Mouse (Mus musculus) adrenal gland, postnatal 4 days (tissue): Measurements from ENCODE around the gene Ostm1. TPM values are rescaled to one million over a fixed set of nuclear protein-coding genes. Genes with fewer than 3 reads are reported as not detected.

Experiments used
- DNase-seq, 2 experiments: peaks; one replicate each; pipeline ENCODE4 v3.0.0; 2021 to 2022; ENCODE audit warnings: low spot score in 2 of 2, mixed read lengths in 2 of 2
- long read RNA-seq, 2 experiments: library from polyadenylated mRNA; stranded (forward); transcript quantifications; one replicate each; pipeline ENCODE4 v2.0.0; 2021
- total RNA-seq, 2 experiments: library from RNA; stranded (reverse); gene quantifications; 2 replicates each; pipeline ENCODE4 v1.2.3; 2021

Ostm1 gene
- 10 to 100 TPM; 24.8 to 27.3 TPM for total RNA-seq
- long read RNA-seq, experiment 1, transcript Ostm1-201 (6 exons, 3,006 nt), result major isoform, 34 of 36 reads
- long read RNA-seq, experiment 1, partial matches to known transcripts, result 1 of 36 reads
- long read RNA-seq, experiment 1, other reads (novel, unspliced or antisense), result 1 of 36 reads
- long read RNA-seq, experiment 2, transcript Ostm1-201 (6 exons, 3,006 nt), result major isoform, 48 of 54 reads
- long read RNA-seq, experiment 2, partial matches to known transcripts, result 2 of 54 reads
- long read RNA-seq, experiment 2, other reads (novel, unspliced or antisense), result 4 of 54 reads

GRCm38 (mm10) chr10:42583157-42583872 lies at the start of gene Ostm1, which contains the start of gene Nr2e1:
Gene Ostm1, plus strand, starts transcription at chr10:42583822.
Gene Nr2e1, minus strand, starts transcription at chr10:42583632.
- no peak for DNase-seq

GRCm38 (mm10) chr10:42533836-42534453 lies 49.7 kb upstream of the Ostm1 start:
- no peak for DNase-seq

GRCm38 (mm10) chr10:42537571-42538316 lies 45.9 kb upstream of the Ostm1 start:
- DNase-seq, result no peak

- no peak for DNase-seq
These were observed 37.7 kb upstream of the Ostm1 start for GRCm38 (mm10) chr10:42545707-42546503.

GRCm38 (mm10) chr10:42546507-42546906 lies 37.1 kb upstream of the Ostm1 start:
- no peak for DNase-seq

GRCm38 (mm10) chr10:42559581-42560200 lies 23.9 kb upstream of the Ostm1 start:
- no peak for DNase-seq

GRCm38 (mm10) chr10:42562272-42562671 lies 21.4 kb upstream of the Ostm1 start:
- peak in 1 of 2 experiments; percentile 17 for DNase-seq

- no peak for DNase-seq
These were observed 11.1 kb upstream of the Ostm1 start for GRCm38 (mm10) chr10:42572567-42572966.

- no peak for DNase-seq
These were observed 10.7 kb upstream of the Ostm1 start for GRCm38 (mm10) chr10:42572971-42573370.

- no peak for DNase-seq
These were observed 9.0 kb upstream of the Ostm1 start for GRCm38 (mm10) chr10:42574639-42575038.

GRCm38 (mm10) chr10:42577525-42578280 lies 5.9 kb upstream of the Ostm1 start:
- DNase-seq, result no peak

- DNase-seq, result no peak
These were observed 5.3 kb upstream of the Ostm1 start for GRCm38 (mm10) chr10:42578281-42578675.

- DNase-seq, result no peak
These were observed 4.7 kb upstream of the Ostm1 start for GRCm38 (mm10) chr10:42578698-42579474.

- DNase-seq, result no peak
These were observed 4.0 kb upstream of the Ostm1 start for GRCm38 (mm10) chr10:42579475-42580130.

GRCm38 (mm10) chr10:42580131-42580950 lies 3.3 kb upstream of the Ostm1 start:
- DNase-seq, result no peak

- DNase-seq, result no peak
These were observed 2.7 kb upstream of the Ostm1 start for GRCm38 (mm10) chr10:42580951-42581277.
